Mouse (Mus musculus) c-Kit-positive CD71-positive TER-119-negative erythroid progenitor cells, embryonic 14.5 days (primary cell): Measurements from ENCODE around the gene Tas2r121.
"Not testable (repeated sequence)": the region's sequence is repeated elsewhere in the genome, so short reads cannot be mapped to it uniquely, and the experiment has no call there.

Source experiments
- DNase-seq: peaks from one replicate; pipeline ENCODE4 v3.0.0-alpha.2; 2013; ENCODE audit warnings: low read depth

Gene Tas2r121

DNA sequence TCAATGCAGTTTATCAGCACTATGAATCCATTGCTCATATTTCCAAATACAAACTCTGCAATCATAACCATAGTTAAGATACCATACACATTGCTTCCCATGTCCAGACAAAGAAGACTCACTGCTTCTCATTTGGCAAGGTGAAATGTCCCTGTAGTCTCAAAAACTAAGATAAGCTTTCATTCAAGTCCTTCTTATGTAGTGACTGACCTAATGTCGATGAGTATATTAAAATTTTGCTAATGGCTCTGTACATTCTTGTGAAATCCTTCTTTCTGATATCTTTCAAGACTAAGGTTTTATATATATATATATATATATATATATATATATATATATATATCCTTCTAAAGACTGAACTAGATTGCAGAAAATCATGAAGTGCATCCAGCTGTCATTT is at the start of gene Tas2r121:
Tas2r121 (minus strand) TSS at position 101 of the 400 bp plus-strand sequence.
- DNase-seq: no peak

DNA sequence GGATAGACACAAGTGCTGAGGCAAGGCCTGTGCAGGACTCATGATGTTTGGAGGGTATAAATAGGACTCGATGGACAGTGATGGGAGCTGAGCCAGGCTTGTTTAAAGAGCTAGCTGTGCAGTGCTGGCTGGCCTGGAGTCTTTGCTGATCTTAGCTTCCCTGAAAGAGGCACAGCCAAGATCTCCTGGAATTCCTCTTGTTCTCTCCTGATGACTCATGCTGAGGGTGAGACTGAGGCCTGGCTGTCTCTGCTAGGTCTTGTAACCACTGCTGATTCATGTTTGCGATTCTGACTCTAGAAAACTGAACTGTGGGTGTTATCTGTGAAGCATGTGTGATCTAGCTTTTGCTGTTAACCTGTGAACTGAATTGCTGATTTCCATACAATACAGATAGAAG is 49.4 kb upstream of the Tas2r121 start:
- no peak for DNase-seq

- no peak for DNase-seq
Observed at GRCm38 (mm10) chr6:132737935-132738334, 37.1 kb upstream of the Tas2r121 start, which contains the start of gene Tas2r115. Gene Tas2r115, minus strand, starts transcription at chr6:132738035.

DNA sequence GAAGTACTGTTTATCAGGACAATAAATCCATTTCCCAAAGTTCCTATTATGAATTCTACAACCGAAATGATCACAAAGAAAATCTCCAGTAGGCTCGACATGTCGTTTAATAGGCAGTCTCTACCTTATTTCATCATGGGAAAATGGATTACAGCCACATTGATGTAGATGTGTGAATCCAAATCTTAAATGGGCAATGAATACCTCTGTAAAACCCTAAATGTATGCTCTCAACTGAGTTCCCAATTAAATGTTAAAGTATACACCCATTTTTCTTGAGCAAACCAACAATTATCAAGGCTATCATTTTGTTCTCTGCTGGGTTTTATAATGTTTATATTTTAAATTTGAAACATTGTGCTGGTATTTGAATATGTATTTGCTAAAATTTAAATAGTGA is 11.0 kb upstream of the Tas2r121 start, which contains the start of gene Tas2r122:
Tas2r122 (minus strand) TSS at position 101 of the 400 bp plus-strand sequence.
- no peak for DNase-seq

DNA sequence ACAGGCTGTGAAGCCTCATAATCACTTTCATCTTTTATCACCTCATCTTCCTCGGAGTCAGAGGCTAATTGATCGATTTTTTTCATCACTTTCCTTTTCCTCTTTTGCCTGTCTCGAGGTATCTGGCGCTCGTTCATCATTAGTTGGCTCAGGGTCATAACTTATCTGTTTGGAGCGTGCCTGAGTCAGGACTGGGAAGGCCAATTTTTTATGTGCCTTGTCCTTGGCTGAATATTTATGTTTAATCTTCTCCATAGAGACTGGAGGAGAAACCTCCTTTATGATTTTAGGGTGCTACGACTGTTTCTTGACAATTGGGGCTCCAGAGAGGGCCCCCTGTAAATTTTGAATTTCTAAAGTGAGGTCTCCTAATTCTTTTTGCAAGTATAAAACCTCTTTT is 9.2 kb downstream of the Tas2r121 start:
- DNase-seq: not testable (repeated sequence)

GRCm38 (mm10) chr6:132656653-132657052 is 44.2 kb downstream of the Tas2r121 start, which contains the start of gene Tas2r120:
Gene Tas2r120, plus strand, starts transcription at chr6:132656953.
- no peak for DNase-seq

- no peak for DNase-seq
Observed at GRCm38 (mm10) chr6:132651426-132651825, 49.4 kb downstream of the Tas2r121 start, which contains the start of gene A630073D07Rik. Gene A630073D07Rik, minus strand, starts transcription at chr6:132651526.
